Mouse (Mus musculus) bone marrow, adult 2 months (tissue): ENCODE data around the gene Cnga1. TPM values are rescaled to one million over a fixed set of nuclear protein-coding genes. Genes with fewer than 3 reads are reported as not detected.
A peak's percentile ranks its signal among the peaks of the same experiment; 100 is the strongest.
"Not testable (repeated sequence)": the region's sequence is repeated elsewhere in the genome, so short reads cannot be mapped to it uniquely, and the experiment has no call there.

Source experiments
- H3K27ac ChIP-seq: fragments of 200-500 bp; 2 replicates; pipeline ENCODE4 v1.5.1; 2012; ENCODE audit warnings: low read depth, mild to moderate bottlenecking, control low read depth, inconsistent platforms, low read length; ENCODE audit not compliant: control insufficient read depth, poor library complexity, insufficient read depth
- H3K4me1 ChIP-seq: fragments of 200-500 bp; 2 replicates; pipeline ENCODE4 v1.6.1; 2011; ENCODE audit warnings: low read length; ENCODE audit not compliant: control insufficient read depth, insufficient read depth
- H3K4me3 ChIP-seq: fragments of 200-500 bp; replicated peaks from 2 replicates; pipeline ENCODE3; 2011; ENCODE audit warnings: mild to moderate bottlenecking, low read depth, low read length, control low read depth; ENCODE audit not compliant: control insufficient read depth
- CTCF ChIP-seq: fragments of 200-500 bp; IDR thresholded peaks from 2 replicates; pipeline ENCODE4 v1.5.1; 2011; ENCODE audit warnings: low read length, control low read depth; ENCODE audit not compliant: control insufficient read depth, insufficient read depth
- POLR2A ChIP-seq: fragments of 200-500 bp; IDR thresholded peaks from 2 replicates; pipeline ENCODE4 v1.6.1; 2011; ENCODE audit warnings: low read depth, mild to moderate bottlenecking, control low read depth, low read length, borderline replicate concordance; ENCODE audit not compliant: control insufficient read depth
- WGBS: fragments of 180-500 bp; shearing (Covaris S2); methylation state at CpG from one replicate; pipeline ENCODE4 v1.1.7; 2018; 5-methylcytosine and 5-hydroxymethylcytosine counted together
- polyA plus RNA-seq: library from polyadenylated mRNA; stranded (reverse); fragments of >200 nt; gene quantifications from 2 replicates; pipeline ENCODE4 v1.2.4, GENCODE M21; 2011; ENCODE audit warnings: low replicate concordance; ENCODE audit not compliant: missing spikeins, insufficient read depth, insufficient read length

Cnga1 gene
- polyA plus RNA-seq, 1 experiment = 0.60 TPM

- H3K4me1 ChIP-seq = no peaks in the 10 kb centered on the region; the same call in 1 of the 2 replicates
- no peak overlapping the region for H3K4me3 ChIP-seq
- H3K27ac ChIP-seq = peak overlapping the region; percentile 64
- TF ChIP-seq POLR2A (no peak), CTCF (no peak)
- 26% methylated on average over 9 of the region's 9 CpGs for WGBS
Measured at GRCm38 (mm10) chr5:72634791-72635271, 9.2 kb downstream of the Cnga1 start.

GRCm38 (mm10) chr5:72630026-72630425 lies 14.0 kb downstream of the Cnga1 start:
- 83% methylated on average over 6 of the region's 6 CpGs for WGBS
- Histone ChIP-seq H3K4me3 (no peak overlapping the region), H3K4me1 (no peaks in the 10 kb centered on the region), H3K27ac (no peak overlapping the region)
- no peak for TF ChIP-seq CTCF
- no peak for TF ChIP-seq POLR2A

GRCm38 (mm10) chr5:72621022-72621421 lies 23.1 kb downstream of the Cnga1 start:
- 67% methylated on average over 1 of the region's 1 CpGs for WGBS
- TF ChIP-seq CTCF = no peak
- no peak for TF ChIP-seq POLR2A
- no peaks in the 10 kb centered on the region; the same call in 1 of the 2 replicates for H3K4me1 ChIP-seq
- no peak overlapping the region for H3K27ac ChIP-seq
- no peak overlapping the region for H3K4me3 ChIP-seq

- Histone ChIP-seq H3K27ac (no peak overlapping the region), H3K4me1 (no peaks in the 10 kb centered on the region; the same call in 1 of the 2 replicates), H3K4me3 (no peak overlapping the region)
- TF ChIP-seq POLR2A (no peak), CTCF (no peak)
- 43% methylated on average over 4 of the region's 4 CpGs for WGBS
Measured at GRCm38 (mm10) chr5:72617413-72617812, 26.7 kb downstream of the Cnga1 start.

GRCm38 (mm10) chr5:72603138-72603537 lies 40.9 kb downstream of the Cnga1 start:
- TF ChIP-seq POLR2A (no peak), CTCF (no peak)
- 81% methylated on average over 4 of the region's 4 CpGs for WGBS
- H3K4me1 ChIP-seq = no peaks in the 10 kb centered on the region
- H3K27ac ChIP-seq = no peak overlapping the region
- H3K4me3 ChIP-seq = no peak overlapping the region

GRCm38 (mm10) chr5:72601006-72601405 lies 43.1 kb downstream of the Cnga1 start:
- Histone ChIP-seq H3K27ac (no peak overlapping the region), H3K4me3 (no peak overlapping the region), H3K4me1 (no peaks in the 10 kb centered on the region)
- 12% methylated on average over 5 of the region's 5 CpGs for WGBS
- peak; percentile 53; the same call in 1 of the 2 replicates for TF ChIP-seq CTCF
- no peak for TF ChIP-seq POLR2A

- Histone ChIP-seq H3K4me3 (no peak within 1 kb of the TSS), H3K4me1 (no peaks in the 10 kb centered on the region), H3K27ac (no peak within 1 kb of the TSS)
- 6% methylated on average over 38 of the region's 38 CpGs for WGBS
- no peak for TF ChIP-seq POLR2A
- no peak for TF ChIP-seq CTCF
Measured at GRCm38 (mm10) chr5:72587192-72587681, 56.8 kb downstream of the Cnga1 start, which contains the start of gene Gm5868. Gene Gm5868, minus strand, starts transcription at chr5:72587551.

GRCm38 (mm10) chr5:72586667-72587191 lies 57.3 kb downstream of the Cnga1 start:
- 45% methylated on average over 25 of the region's 25 CpGs for WGBS
- H3K4me1 ChIP-seq, H3K4me3 ChIP-seq, H3K27ac ChIP-seq: not testable (repeated sequence)

GRCm38 (mm10) chr5:72586122-72586521 lies 58.0 kb downstream of the Cnga1 start:
- not testable (repeated sequence) for H3K4me3 ChIP-seq, H3K4me1 ChIP-seq, H3K27ac ChIP-seq
- 0 out of 2 replicates have a peak, but pooled peaks have one; percentile 21 for TF ChIP-seq CTCF
- 46% methylated on average over 7 of the region's 7 CpGs for WGBS

- not testable (repeated sequence) for H3K27ac ChIP-seq, H3K4me1 ChIP-seq, H3K4me3 ChIP-seq
- 15% methylated on average over 19 of the region's 21 CpGs for WGBS
Measured at GRCm38 (mm10) chr5:72580970-72581332, 63.1 kb downstream of the Cnga1 start, which contains the start of gene Zar1. Gene Zar1, minus strand, starts transcription at chr5:72581254.

- H3K27ac ChIP-seq, H3K4me3 ChIP-seq, H3K4me1 ChIP-seq: not testable (repeated sequence)
- WGBS = 8% methylated on average over 64 of the region's 73 CpGs
Measured at GRCm38 (mm10) chr5:72580088-72580969, 63.7 kb downstream of the Cnga1 start.

- H3K4me1 ChIP-seq, H3K4me3 ChIP-seq, H3K27ac ChIP-seq: not testable (repeated sequence)
- WGBS = 76% methylated on average over 10 of the region's 10 CpGs
Measured at GRCm38 (mm10) chr5:72579599-72579998, 64.5 kb downstream of the Cnga1 start.
